Mouse (Mus musculus) neural tube, postnatal 0 days (tissue): ENCODE results near the gene Odf3b. TPM values are rescaled to one million over a fixed set of nuclear protein-coding genes. Genes with fewer than 3 reads are reported as not detected.

Experiments
- polyA plus RNA-seq: library from polyadenylated mRNA; unstranded; fragments of >200 nt; fragmentation: Nextera tagmentation; extraction: Ambion mirVana; gene quantifications from 2 replicates; pipeline ENCODE4 v1.2.1, GENCODE M21; 2015

The Odf3b gene
- 9.3 and 9.6 TPM in 2 replicates for polyA plus RNA-seq

GRCm38 (mm10) chr15:89378831-89379401 is at the start of gene Odf3b:
Odf3b (minus strand) TSS chr15:89379282.

GRCm38 (mm10) chr15:89425711-89426121 is 46.6 kb upstream of the Odf3b start, which contains the start of gene Cpt1b:
Cpt1b (minus strand) TSS chr15:89425863.

DNA sequence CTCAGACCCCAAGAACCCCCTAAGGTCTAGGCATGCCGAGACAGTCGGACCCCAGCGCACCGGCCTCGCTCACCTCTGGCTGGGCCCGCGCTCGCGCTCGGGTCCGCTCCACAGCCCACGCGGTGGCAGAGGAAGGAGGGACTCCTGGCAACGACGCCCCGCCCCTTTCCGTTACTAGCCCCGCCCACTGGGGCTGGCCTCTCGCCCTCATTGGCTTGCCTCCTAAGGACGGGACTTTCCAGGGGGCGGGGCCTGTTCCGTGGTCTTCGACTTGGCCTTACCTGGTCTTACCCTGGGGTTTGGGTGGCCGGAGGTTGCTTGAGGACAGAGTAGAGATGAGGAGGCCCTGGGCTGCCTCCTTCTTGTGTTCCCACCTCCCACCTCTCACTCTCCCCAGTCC is 31.0 kb upstream of the Odf3b start, which contains the start of gene Syce3:
Gene Syce3, minus strand, starts transcription at position 386 of the 400 bp plus-strand sequence.

DNA sequence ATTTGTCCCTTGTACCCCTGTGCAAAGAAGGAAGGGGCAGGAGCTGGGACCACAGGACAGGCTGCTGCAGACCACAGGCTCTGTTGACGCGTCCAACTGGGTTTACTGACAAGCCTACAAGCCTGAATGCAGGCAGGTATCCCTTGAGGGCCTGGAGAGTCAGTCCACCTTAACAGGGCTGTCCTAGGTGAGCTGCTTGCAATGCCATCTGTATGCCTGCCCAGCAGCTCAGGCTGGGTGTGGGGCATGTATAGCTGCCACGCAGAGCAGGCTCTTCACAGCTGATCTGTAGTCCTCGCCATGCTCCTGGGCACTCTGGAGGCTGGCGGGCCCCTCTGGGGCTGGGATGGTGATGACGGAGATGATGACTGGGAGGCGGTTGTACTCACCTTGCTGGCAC is 5.5 kb upstream of the Odf3b start, which contains the start of gene Klhdc7b:
Gene Klhdc7b, plus strand, starts transcription at position 301 of the 400 bp plus-strand sequence.

DNA sequence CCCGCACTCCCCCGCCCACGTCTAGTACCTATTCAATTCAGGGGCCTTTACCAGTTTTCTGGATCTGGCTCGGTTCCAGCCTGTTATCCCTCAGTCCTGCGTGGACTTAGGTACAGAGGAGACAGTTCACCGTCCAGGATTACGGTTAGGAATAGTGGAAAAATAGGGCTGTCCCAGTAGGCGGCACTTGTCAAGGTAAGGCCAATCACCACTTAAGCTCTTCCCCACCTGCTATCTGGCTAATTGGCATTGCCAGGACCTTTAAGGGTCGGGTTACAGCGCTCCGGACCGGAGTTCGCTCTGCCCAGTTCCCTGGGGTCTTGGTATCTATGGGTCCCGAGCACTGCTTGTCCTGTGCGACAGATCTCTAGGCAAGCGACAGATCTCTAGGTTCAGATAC is 2.1 kb downstream of the Odf3b start, which contains the start of gene Tymp:
Gene Tymp, minus strand, starts transcription at position 83 of the 400 bp plus-strand sequence.

GRCm38 (mm10) chr15:89373762-89374248 is 5.3 kb downstream of the Odf3b start, which contains the start of gene Sco2:
Sco2 (minus strand) TSS chr15:89373846.

DNA sequence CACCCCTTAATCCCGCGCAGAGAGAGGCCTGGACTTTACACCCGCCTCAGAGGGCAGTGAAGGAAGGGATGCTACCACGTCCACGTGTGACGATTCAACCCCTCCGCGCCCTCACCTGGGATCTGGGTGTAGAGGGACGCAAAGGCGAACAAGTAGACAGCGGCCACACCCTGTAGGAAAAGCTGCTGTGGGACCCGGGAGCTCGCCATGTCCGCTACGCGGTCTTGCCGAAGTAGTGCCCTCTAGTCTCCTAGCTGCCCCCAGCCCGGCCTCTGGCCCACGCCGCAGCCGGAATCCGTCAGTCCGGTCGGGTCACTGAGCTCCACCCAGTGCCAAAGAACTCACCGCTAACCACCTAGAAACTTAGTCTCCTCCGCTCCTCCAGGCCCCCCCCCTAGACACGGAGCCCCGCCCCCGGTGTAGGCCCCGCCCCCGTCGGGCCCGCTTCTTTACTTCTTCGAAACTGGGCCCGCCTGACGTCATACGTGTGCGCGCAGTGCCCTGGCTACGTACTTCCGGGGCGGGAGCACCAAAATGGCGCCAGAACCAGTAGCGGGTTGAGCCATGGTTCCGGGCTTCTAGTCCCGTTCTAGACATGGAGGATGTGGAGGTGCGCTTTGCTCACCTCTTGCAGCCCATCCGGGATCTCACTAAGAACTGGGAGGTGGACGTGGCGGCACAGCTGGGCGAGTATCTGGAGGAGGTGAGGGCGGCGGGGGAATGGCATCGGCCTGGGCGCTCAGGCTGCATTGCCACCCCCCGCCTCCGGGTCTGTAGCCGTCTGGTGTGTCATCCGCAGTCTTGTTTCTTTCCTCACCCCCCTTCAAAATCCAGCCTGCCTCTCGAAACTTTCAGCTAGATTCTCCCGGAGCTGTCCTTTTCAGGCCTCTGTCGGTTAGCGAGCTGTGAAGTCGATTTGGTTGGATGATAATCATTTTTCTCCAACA is 23.6 kb downstream of the Odf3b start, which contains the start of the genes Lmf2 and Ncaph2:
Gene Lmf2, minus strand, starts transcription at position 419 of the 947 bp plus-strand sequence.
Gene Ncaph2, plus strand, starts transcription at position 479 of the 947 bp plus-strand sequence.

GRCm38 (mm10) chr15:89334271-89334670 is 44.8 kb downstream of the Odf3b start, which contains the start of gene Miox:
Miox (plus strand) TSS chr15:89334398.

Other genes starting within 250 kb of the Odf3b start
- 4.0 and 5.5 TPM in 2 replicates for gene Mapk12, start 238.6 kb downstream of the Odf3b start, polyA plus RNA-seq
- 12.0 and 15.0 TPM in 2 replicates for gene Mapk11, start 229.7 kb downstream of the Odf3b start, polyA plus RNA-seq
- gene Plxnb2, start 198.5 kb downstream of the Odf3b start, polyA plus RNA-seq = 40.8 and 51.5 TPM in 2 replicates
- gene Dennd6b, start 182.8 kb downstream of the Odf3b start, polyA plus RNA-seq = 58.4 and 74.1 TPM in 2 replicates
- 65.8 and 68.3 TPM in 2 replicates for gene Ppp6r2, start 167.7 kb downstream of the Odf3b start, polyA plus RNA-seq
- gene Sbf1, start 64.0 kb downstream of the Odf3b start, polyA plus RNA-seq = 74.8 and 96.2 TPM in 2 replicates
- gene Adm2, start 56.6 kb downstream of the Odf3b start, polyA plus RNA-seq = not detected in 2 replicates
- gene Miox, start 44.9 kb downstream of the Odf3b start, polyA plus RNA-seq = not detected in 2 replicates
- 28.3 and 29.6 TPM in 2 replicates for gene Lmf2, start 23.6 kb downstream of the Odf3b start, polyA plus RNA-seq
- gene Ncaph2, start 23.6 kb downstream of the Odf3b start, polyA plus RNA-seq = 76.3 and 87.7 TPM in 2 replicates
- gene Sco2, start 5.4 kb downstream of the Odf3b start, polyA plus RNA-seq = 22.7 and 27.6 TPM in 2 replicates
- gene Tymp, start 2.2 kb downstream of the Odf3b start, polyA plus RNA-seq = 1.7 and 3.0 TPM in 2 replicates
- gene Klhdc7b, start 5.6 kb upstream of the Odf3b start, polyA plus RNA-seq = 0.06 TPM in 1 of 2 replicates, not detected in the other
- gene Syce3, start 31.2 kb upstream of the Odf3b start, polyA plus RNA-seq = not detected in 2 replicates
- 1.5 and 1.7 TPM in 2 replicates for gene Cpt1b, start 46.6 kb upstream of the Odf3b start, polyA plus RNA-seq
- gene C730034F03Rik, start 50.3 kb upstream of the Odf3b start, polyA plus RNA-seq = 4.9 and 6.1 TPM in 2 replicates
- not detected in 2 replicates for gene Gm44502, start 50.4 kb upstream of the Odf3b start, polyA plus RNA-seq
- gene Chkb, start 50.6 kb upstream of the Odf3b start, polyA plus RNA-seq = 86.6 and 91.5 TPM in 2 replicates
- gene Mapk8ip2, start 74.6 kb upstream of the Odf3b start, polyA plus RNA-seq = 67.5 and 73.2 TPM in 2 replicates
- gene Arsa, start 98.1 kb upstream of the Odf3b start, polyA plus RNA-seq = 26.3 and 32.1 TPM in 2 replicates
- gene Shank3, start 120.3 kb upstream of the Odf3b start, polyA plus RNA-seq = 8.5 and 10.7 TPM in 2 replicates
- gene Acr, start 189.0 kb upstream of the Odf3b start, polyA plus RNA-seq = 1.1 and 1.9 TPM in 2 replicates
- 69.5 and 76.9 TPM in 2 replicates for gene Rabl2, start 212.6 kb upstream of the Odf3b start, polyA plus RNA-seq